Mouse (Mus musculus) heart, postnatal 14 days (tissue): Measurements from ENCODE around the gene Kif18a. TPM values are rescaled to one million over a fixed set of nuclear protein-coding genes. Genes with fewer than 3 reads are reported as not detected.

Experiments
- DNase-seq, 2 experiments: peaks; one replicate each; pipeline ENCODE4 v3.0.0; 2021 to 2022
- intact Hi-C: fragments of 180-260 bp; cut with DNase I; formaldehyde crosslinking; loops from one replicate; pipeline ENCODE4 v1.15.1; 2025
- total RNA-seq, 2 experiments: library from RNA; stranded (reverse); gene quantifications; 2 replicates each; pipeline ENCODE4 v1.2.3; 2021

Gene Kif18a
- total RNA-seq, 2 experiments from 2014 or later, result 0.96 to 2.0 TPM

GRCm38 (mm10) chr2:109358456-109359141 lies 78.1 kb downstream of the Kif18a start:
- DNase-seq, result no peak
- intact Hi-C loops, result no loop called here

- no peak for DNase-seq
- intact Hi-C loops, result no loop called here
Observed at GRCm38 (mm10) chr2:109365962-109366361, 85.4 kb downstream of the Kif18a start.

- intact Hi-C loops, result no loop called here
- no peak for DNase-seq
Observed at GRCm38 (mm10) chr2:109374881-109375280, 94.3 kb downstream of the Kif18a start.

GRCm38 (mm10) chr2:109384019-109384418 lies 103.5 kb downstream of the Kif18a start:
- intact Hi-C loops, result no loop called here
- no peak for DNase-seq

GRCm38 (mm10) chr2:109386211-109386610 lies 105.7 kb downstream of the Kif18a start:
- no peak for DNase-seq
- intact Hi-C loops, result no loop called here

- intact Hi-C loops, result no loop called here
- no peak for DNase-seq
Observed at GRCm38 (mm10) chr2:109388733-109389132, 108.2 kb downstream of the Kif18a start.

DNA sequence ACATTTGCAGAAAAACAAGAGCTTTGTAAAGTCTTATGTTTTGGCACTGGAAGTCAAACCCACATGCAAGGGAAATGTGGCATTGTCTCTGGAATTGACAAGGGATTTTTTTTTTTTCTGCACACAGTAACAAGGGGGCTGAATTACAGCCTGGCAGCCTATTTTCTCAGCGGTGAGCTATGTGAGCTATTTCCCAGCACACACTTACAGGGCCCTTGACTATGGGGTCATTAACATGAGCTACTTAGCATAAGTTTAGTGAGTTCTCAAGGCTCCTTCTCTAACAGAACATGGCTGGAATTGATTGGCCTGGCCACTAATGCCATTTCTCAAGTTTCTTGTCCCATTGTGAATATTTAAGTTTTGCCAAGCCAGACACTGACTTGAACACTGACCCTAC lies 109.4 kb downstream of the Kif18a start:
- intact Hi-C loops, result no loop called here
- DNase-seq, result no peak

Other genes starting within 250 kb of the Kif18a start
- 10 to 100 TPM; 11.6 to 12.6 TPM for gene Mettl15, start within 50 bp of the Kif18a start, total RNA-seq